Mouse (Mus musculus) CH12F3 (cell line): Measurements from ENCODE around the gene Iqcf1.

Experiments used
- in situ Hi-C: fragments of 300-500 bp; cut with MboI; formaldehyde crosslinking; loops from 2 replicates; pipeline ENCODE4 v1.14.3; 2020; ENCODE audit warnings: low sequenced_read_pairs

The Iqcf1 gene

GRCm38 (mm10) chr9:106464751-106465541 is 34.8 kb upstream of the Iqcf1 start:
- in situ Hi-C loops, result no loop called here

DNA sequence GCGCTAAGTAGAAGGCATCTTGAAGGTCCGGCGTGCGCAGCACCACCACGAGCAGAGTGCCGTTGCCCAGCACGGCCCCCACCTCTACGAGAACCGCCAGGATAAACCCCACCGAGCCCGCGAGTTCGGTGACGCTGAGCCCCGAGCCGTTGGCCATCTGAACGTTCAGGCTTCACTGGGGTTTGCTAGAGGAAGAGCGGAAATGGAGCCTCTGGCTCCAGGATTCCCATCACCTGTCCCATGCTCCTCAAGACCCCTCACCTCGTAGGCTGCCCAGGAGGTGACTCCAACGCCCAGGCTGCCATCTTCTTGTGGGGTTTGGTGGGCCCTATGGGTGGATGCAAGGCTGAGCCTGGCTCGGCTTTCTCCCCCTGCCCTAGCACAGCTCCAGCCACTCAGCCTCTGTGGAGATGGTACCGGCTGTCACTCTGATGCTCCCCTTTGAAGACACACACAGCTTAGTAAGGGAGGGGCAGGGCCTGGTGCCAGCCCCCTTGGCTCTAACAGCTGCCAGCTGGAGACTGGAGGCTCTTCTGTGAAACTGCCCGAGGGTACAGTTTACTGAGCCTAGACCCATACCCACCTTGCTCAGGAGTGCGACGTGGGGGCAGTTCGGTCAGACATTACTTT is 34.1 kb upstream of the Iqcf1 start, which contains the start of gene Gpr62:
Gene Gpr62, minus strand, starts transcription at position 368 of the 630 bp plus-strand sequence.
- in situ Hi-C loops, result no loop called here

- in situ Hi-C loops, result no loop called here
Observed at GRCm38 (mm10) chr9:106466721-106467120, 33.0 kb upstream of the Iqcf1 start.

DNA sequence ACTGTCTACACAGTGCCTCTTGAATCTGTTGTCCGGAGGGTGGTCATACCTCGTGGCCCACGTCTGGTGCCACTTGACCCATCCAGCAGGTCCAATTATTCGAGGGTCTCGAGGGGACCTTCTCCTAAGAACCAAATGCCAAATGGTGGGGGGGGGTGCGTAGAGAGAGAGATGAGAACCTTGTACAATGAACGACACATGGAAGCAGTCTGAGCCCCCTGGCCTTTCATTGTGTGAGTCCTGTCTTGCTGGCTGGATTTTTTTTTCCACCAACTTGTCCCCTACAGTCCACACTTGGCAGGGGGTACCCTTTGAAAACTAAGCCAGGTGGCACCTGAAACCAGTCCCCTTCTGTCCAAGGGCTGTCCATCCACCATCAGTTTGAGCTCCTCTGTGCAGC is 32.0 kb upstream of the Iqcf1 start:
- in situ Hi-C loops, result no loop called here

DNA sequence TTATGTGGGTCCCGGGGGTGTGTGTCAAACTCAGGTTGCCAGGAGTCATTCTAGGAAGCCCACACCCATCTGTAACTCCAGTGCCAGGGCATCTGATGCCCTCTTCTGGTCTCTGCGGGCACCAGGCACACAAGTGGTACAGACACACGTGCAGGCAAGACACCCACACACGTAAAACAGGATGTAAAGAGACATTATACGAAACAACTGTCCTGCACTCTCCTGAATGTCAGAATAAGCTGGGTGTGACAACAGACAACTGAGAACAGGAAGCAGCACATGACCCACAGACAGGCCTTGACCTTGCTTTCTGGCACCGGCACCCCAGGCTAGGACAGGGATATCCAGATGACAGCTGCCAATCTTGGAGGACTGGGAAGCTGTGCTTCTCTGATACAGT is 30.4 kb upstream of the Iqcf1 start:
- in situ Hi-C loops, result no loop called here

DNA sequence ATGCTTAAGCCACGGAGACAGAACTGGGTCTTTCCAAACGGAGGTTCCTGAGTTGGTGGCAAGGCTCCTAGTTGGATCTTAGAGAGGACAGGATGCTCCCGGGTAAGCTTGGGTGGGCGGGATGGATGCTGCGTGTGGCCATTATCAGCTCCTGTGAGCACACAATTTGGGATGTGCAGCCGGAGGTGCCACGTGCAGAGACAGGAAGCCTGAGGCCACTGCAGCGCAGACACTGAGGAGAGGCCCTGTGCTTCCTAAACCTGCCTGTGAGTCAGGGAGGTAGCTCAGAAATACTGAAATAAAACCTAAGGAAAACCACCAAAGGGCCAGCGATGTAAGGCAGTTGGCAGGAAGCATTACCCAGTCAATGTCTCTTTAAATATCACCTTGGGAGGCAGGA is 30.0 kb upstream of the Iqcf1 start:
- in situ Hi-C loops, result no loop called here

- in situ Hi-C loops, result no loop called here
Observed at GRCm38 (mm10) chr9:106470991-106471750, 28.6 kb upstream of the Iqcf1 start.

- in situ Hi-C loops, result no loop called here
Observed at GRCm38 (mm10) chr9:106471892-106472291, 27.9 kb upstream of the Iqcf1 start.

DNA sequence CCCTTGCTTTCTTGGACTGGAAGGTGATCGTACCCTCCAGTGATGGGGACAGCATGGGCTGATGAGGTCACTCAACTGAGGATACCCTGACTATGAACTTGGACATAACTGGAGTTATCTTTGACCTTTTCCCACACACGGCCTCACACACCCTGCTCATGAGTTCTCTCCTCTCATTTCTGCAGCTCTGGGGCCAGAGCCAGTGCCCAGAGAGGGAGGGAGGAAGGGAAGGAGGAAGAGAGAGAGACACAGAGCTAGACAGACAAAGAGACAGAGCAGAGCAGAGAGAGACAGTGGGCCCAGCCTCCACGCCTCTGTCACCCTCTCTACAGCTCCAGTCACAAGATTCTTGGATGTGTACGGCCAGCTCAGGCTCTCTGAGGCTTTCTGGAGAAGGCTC is 27.4 kb upstream of the Iqcf1 start:
- in situ Hi-C loops, result no loop called here

DNA sequence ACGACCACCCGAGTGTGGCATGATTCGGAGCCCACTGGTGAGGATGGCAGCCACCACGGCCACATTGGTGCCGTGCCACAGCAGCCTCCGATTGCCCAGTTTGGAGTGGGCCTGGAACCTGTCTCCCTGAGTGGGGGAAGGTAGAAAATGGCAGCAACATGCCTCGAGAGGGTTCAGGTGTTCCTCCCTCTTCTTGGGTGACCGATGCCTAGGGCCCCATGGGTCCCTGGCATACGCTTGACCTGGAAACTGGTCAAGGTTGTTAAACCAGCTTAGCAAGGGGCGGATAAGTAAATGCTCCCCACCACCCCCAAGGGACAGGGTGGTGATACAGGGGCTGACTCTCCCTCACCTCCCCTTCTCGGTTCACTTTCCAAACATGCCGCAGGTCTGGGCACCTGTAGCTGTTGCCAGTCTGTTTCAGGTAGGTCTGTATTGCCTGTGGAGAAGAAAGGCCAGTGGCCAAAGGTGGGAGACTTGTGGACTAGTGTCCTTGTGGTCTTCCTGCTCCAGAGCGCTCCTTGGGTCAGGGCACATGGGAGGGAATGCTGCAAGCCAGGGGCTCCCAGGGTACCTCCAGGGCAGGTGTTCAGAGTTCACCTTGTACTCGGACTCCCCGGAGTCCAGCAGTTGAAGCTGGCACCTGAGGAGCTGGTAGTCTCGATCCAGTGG is 26.6 kb upstream of the Iqcf1 start:
- in situ Hi-C loops, result no loop called here

DNA sequence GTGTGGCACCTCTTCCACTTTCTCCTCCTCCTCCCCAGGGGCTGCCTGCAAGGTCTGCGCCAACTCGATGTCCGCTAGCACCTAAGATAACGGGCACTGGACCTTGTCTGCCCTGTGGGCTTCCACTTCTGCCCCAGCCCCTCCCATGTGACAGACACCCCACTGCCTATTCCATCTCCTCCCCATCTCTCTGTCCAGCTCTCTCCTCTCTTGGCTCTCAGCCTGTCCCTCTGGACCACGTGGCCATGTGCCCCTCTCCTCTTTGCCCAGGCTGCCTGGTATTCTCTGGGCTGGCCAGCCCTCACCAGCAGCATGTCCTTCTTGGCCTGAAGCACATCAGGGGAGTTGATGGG is 26.0 kb upstream of the Iqcf1 start:
- in situ Hi-C loops, result no loop called here

DNA sequence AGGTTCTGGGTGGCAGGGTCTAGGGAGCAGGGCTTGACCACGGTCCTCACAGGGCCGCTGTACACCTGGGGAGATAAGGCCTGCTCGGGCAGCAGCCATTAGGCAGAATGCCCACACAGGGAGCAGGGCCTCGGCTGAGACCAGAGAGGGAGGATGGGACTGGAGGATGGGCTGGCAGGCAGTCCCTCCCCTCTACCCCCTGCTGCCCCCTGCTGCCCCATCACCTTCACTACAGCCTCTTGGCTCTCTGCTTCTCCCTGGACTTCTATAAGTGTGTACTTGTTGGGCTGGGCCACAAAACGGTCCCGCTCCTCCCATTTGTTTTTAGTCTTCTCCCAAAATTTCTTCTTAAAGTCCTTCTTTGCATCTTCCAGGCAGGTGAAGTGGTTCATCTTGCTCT is 25.3 kb upstream of the Iqcf1 start:
- in situ Hi-C loops, result no loop called here

GRCm38 (mm10) chr9:106475046-106475445 is 24.7 kb upstream of the Iqcf1 start:
- in situ Hi-C loops, result no loop called here

GRCm38 (mm10) chr9:106475663-106476001 is 24.1 kb upstream of the Iqcf1 start, which contains the start of gene Rrp9:
TSS of gene Rrp9 (plus strand) at chr9:106475963.
- in situ Hi-C loops, result no loop called here

DNA sequence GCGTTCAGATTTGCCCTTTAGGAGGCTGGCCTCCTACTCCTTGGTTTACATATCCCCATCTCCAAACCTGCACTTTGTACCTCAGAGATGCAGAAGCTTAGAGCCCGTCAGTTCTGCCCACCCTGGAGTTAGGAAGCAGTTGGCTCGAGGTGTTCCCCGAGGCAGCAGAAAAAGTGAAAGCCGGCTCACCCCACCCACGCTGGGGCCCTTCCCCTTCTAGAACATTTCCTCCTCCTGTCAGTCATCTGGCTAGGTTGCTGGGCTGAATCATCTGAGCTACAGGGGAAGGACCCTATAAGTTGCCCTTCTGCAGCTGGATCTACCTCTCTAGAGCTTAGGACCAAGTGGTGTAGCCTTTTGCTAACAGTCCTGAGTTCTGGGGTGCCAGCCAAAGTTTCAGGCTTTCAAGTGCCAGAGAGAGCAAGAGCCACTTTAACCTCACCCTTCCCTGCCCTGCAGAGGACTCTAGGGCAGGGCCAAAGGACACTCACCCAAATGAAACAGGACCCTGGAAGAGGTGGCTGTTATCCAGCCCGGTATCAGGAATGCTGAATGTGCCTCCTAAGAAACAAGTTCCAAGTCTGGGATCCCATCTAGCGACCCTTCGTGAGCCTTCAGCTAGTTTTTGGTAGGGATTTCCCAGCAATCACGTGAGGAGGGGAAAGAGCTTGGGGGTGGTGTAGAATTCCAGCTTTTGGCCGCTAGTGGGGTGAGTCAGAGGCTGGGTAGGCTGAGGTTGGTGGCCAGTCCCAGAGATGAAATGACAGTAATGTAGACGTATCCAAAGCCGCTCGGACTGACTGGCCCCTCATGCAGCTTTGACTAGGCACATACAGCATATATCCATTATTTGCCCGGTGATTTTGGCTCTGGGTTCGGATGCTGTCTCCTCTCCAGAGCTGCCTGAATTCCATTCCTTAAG is 23.5 kb upstream of the Iqcf1 start:
- in situ Hi-C loops, result no loop called here

GRCm38 (mm10) chr9:106476924-106477484 is 22.8 kb upstream of the Iqcf1 start, which contains the start of gene Parp3:
TSS of gene Parp3 (minus strand) at chr9:106476949.
- in situ Hi-C loops, result no loop called here

DNA sequence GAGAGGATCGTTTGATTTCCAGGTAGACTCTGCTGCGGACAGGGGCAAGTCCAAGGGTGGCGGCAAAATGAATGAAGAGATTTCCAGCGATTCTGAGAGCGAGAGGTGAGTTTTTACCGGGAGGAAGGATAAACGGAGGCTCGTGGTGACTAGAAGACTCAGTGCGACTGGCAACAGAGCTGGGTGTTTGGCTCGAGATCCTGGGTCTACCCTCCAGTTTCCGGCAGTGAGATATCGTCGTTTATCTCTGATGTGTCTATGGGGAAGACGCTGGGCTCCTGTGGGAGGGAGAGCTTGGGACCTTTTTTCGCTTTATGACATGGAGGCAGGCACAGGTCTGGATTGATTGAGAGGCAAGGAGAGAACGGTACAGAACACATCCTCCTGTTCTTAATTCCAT is 22.1 kb upstream of the Iqcf1 start:
- in situ Hi-C loops, result no loop called here

DNA sequence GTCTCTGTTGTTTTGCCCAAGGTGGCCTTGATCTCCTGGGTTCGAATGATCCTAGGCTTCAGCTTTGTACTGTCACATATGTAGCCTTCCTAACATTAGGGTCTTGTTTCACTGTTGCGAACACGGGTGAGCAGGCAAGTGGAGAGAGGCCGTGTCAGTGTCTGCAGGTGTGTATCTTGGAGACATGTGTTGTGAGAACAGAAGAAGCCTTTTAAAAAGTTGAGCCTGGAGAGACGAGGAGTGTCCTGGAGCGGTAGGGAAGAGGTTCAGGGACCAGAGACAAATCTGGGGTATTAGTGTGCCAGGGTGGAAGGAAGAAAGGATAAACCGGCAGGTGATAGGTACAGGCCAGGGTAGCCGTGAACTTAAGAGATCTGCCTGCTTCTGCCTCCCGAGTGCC is 21.7 kb upstream of the Iqcf1 start:
- in situ Hi-C loops, result no loop called here

DNA sequence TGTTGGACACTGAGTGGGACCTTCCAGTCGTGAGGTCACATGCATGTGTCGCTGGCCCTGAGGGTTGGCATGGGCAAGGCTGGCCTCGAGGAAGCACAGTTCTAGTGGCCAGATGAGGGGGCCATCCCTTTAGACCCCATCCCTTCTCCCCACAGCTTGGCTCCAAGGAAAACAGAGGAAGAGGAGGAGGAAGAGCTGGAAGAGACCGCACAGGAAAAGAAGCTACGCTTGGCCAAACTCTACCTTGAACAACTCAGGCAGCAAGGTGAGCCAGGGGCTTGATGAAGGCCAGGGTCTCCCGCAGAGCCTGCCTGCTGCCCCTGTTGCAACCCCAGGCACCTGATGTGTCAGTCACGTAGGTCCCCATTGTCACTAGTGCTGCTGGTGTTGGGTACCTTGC is 19.2 kb upstream of the Iqcf1 start:
- in situ Hi-C loops, result no loop called here

DNA sequence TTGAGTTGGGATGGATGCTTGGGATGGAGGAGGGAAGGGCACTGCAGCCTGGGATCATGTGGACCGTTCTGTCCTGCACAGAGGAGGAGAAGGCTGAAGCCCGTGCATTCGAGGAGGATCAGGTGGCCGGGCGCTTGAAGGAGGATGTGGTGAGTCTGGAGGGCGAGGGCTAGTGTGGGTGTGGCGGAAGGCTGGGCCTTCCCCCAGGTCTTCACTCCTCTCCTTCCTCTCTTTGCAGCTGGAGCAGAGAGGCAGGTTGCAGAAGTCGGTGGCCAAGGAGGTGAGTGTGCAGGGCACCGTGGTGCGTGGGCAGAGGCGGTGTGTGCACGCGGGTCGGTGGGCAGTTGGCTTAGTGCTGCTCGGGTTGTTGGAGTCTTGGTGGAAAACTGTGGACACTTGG is 18.7 kb upstream of the Iqcf1 start:
- in situ Hi-C loops, result no loop called here
